Mouse (Mus musculus) layer of hippocampus, adult 11-12 months (tissue): ENCODE measurements around the gene Nme7.

Experiments
- DNase-seq: peaks from one replicate; pipeline ENCODE4 v3.0.0; 2022; ENCODE audit warnings: low spot score

The Nme7 gene

DNA sequence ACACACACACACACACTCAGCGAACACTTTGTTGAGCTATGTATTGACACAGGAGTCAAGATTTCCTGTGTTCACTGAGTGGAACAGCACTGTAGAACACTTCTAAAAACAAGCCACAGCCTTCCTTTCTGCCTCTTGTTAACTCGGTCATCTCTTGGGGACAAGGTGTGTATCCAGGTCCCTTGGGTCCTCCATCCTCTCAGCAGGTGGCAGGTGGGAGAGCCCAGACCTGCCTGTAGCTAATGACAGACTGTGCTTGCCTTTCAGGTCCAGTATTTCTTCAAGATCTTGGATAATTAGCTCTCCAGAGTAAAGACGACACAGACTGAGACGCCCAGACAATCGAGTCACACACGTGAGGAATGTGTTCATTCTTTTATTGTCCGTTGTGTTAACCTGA is 132.8 kb downstream of the Nme7 start:
- DNase-seq: no peak

DNA sequence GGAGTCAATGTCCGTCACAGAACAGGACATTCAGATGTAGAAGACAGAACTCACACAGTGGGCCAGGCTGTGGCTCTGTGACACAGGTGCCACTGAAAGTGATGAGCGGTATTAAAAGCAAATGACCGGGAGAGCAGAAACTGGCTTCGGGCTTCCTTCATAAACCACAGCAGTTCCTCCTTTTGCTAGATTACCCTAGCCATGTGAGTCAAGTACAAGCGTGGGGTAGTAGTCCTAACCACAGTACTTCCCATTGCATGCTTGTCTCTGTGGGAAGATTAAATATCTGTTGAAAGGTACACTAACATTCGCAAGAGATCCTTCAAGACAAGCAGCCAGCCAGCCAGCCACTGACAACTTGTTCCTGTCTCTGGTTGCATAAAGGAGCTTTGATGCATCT is 136.3 kb downstream of the Nme7 start:
- no peak for DNase-seq

DNA sequence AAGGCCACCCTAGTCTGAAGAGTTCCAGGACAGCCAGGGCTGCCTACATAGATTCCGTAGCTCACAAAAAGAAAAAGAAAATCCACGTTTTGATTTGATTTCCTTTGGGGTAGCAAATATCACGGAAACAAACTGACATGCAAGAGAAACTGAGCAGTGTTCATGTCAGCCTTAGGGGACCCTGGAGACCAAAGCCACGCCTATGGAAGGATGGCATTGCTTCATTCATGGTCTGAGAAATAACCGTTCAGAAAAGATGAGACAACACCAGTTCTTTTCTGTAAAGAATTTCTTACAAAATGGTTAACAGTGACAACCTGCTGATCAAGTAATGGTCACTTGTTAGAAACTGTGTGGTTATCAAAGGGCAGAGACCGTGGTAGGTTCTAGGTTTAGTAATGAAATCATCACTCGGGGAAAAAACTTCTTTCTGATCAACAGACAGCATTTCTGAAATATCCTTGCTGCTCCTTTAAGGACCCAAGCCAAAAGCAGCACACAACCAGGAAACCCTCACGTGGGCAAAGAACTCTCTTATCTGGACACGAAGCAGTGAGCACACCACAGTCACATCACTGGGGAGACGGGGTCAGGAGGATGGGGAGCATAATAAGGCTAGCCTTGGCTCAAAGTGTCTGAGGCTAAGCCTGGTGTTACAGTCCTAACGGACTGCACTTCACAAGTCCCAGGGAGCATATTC is 136.9 kb downstream of the Nme7 start:
- no peak for DNase-seq

DNA sequence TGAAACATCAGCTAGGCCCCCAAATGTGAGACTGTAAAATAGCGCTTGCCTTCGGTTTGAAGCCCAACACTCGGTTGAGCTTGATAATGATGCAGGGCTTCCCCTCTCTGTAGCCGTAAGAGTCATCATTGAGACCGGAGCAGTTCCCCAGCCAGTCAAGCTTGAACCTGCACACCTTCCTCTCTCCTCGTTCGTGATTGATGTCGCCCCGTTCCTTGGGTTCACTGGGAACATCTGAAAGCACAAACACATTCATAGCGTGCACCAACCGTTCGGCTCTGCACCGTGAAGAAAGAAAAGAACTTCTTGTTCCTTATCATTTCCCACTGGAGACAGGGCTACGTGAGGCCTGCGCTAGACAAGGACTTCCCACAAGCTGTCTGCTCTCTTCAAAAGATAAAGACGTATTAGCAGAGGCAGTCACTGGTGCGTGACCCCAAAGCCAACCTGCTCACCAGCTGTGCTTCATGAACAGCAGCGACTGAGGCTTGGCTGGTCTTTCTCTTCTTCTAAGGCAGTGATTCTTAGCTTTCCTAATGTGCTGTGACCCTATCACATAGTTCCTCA is 137.6 kb downstream of the Nme7 start:
- DNase-seq: no peak

DNA sequence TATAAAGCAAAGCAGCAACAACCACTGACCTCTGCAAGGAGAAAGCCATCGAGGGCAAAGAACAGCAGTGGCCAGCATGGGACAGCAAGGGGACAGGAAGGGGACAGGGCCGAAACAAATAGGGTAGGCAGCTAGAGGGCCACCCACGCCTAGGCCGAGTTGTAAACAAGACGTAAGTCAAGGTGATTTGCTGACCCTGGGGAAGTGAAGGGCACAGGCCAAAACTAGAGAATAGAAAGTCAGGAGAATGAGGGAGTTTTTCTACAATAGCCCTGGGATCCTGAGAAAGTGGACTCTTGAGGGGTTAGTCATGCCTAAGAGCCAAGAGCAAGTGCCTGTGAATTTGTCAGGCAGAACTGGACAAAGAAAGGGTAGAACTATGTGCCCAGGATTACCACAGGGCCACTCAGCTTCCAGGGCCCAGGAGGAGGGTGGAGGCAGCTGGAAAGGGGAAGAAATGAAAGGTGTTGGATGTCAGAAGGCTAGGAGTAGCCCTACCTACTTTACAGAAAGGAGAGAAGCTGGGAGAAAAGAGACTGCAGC is 141.8 kb downstream of the Nme7 start:
- no peak for DNase-seq

DNA sequence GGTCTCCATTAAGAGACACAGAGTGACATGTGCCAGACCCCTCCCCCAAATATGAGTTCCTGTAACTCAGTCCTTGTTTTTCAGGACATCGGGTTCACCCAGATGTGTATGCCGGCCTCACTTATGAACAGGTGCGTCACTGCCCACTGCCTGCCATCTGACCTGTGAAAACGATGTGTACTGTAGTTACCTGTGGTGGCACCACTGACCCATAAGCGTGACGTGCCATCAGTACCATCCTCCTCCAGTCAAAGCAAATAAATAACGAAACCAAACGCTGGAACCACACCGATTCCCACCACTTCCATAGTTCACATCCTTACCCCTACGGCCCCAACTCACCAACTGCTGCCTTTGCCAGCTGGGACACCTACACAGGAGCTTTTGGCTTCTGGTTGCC is 142.6 kb downstream of the Nme7 start:
- no peak for DNase-seq

DNA sequence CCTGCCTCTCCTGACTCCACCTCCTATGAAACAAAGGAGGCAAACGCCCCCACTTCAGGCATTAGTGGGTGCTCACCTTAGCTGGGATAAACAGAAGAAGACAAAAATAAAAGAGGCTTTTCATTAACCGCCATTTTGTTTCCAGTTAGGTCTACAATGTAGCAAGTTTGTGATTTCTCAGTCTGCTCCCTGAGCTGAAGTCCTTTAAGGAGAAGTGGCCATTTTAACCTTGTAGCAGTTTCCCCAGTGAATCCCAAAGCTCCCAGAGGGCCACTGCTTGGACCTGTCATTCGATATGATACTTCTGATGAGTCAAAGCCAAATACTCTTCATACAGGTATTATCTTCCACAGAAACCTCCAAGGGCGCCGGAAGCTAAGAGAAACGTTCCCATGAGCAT is 143.6 kb downstream of the Nme7 start:
- DNase-seq: no peak

DNA sequence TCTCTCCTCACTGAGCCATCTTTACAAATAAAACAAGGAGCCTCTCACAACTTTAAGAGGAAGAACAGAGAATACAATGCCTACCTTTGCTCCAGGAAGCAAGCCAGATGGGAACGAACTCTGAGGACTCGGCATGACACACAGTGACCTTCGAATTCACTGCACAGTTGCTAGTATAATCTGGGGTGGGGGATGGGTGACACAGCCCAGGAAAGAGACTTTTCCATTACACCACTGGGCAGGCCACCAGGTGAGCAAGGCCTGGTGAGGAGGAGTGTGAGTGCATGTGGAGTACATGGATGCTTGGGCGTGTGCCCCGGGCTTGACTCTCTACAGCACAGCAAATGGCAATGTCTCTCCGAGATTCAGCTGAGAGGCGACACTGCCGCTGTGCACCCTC is 145.7 kb downstream of the Nme7 start:
- no peak for DNase-seq

DNA sequence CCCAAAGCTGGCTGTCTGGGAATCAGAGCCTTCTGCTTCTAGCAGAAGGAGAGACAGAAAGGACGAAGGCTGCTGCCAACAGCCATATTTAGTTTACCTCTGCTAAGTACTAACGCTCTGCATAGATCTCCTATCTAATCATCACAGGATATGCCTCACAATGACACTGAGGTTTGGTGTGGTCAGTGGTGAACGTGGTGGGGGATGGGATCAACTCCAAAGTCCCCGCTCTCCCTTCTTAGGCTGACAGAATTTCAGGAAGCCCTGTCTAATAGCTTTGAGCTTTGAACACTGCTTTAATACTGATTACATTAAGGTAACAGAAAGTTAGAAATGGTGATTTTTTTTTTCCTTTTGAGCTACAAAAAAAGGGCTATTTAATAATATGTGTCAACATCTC is 146.3 kb downstream of the Nme7 start:
- DNase-seq: no peak

DNA sequence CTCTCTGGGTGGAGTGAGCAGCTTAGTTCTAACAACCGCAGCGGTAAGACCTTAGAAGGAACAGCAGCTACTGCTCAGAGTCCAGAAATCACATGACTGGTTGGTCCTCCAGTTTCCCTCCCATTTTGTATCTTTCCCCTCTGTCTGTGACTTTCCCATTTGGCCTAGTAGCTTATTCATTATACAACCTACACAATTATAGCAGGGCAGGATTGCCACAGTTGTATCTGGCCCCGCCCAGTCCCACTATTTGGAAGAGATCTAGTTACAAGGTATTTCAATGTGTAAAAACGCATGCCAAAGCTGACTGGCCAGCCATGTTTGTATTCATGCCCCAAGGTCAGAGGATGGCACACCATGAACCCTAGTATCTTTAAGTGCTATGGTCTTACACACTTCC is 146.7 kb downstream of the Nme7 start:
- no peak for DNase-seq

DNA sequence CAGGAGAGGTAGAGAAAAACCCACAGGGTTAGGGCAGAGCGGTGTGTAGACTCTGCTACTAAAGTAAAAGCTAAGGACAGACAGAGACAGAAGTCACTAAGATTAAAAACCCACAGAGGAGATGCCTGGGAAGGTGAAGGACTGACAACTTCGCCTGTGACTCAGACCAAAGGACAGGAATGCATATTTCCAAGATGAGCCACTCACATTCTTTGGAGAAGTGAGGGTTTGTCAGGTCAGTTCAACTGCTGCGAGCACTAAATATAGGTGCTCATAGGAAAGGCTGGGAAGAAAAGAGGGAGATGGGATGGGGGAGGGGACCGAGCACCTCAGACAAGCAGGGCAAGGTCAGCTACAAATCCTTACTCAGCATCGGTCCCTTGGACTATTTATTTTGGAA is 147.4 kb downstream of the Nme7 start:
- no peak for DNase-seq

DNA sequence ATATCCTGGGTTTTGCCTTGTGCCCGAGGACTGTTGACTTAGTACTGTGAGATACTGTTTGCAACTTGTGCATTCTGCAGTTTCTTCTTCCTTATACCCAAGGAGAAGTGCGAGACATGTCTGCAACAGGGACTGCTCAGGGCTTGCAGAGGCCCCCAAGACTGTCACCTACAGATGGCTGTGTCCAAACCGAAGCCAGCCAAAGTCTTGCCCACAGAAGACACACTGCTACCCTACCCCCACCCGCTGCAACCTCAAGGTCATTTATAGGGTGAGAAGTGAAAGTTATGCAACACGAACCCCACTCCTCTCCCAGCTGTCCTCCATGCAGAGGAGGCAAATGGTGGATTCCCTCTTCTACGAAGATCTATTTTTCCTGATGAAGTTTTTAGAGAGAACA is 148.7 kb downstream of the Nme7 start:
- no peak for DNase-seq

DNA sequence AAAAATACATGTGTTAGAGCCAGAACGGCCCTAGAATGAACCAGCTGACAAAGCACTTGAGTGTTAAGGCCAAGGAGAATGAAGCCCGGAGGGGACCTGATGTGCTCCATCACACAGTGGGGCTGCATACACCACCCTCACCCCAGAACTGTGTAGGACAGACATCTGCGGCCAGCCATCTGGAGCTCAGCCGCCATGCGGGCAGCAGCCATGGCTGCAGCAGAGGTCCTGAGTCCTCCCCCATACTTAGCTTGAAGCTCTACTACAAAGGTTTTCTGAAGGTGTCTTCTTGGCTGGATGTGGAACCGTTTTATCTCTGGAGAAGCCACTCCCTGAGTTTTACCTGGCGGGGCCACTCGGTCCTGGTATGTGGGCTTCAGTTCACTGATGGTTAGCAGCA is 149.2 kb downstream of the Nme7 start:
- DNase-seq: no peak

DNA sequence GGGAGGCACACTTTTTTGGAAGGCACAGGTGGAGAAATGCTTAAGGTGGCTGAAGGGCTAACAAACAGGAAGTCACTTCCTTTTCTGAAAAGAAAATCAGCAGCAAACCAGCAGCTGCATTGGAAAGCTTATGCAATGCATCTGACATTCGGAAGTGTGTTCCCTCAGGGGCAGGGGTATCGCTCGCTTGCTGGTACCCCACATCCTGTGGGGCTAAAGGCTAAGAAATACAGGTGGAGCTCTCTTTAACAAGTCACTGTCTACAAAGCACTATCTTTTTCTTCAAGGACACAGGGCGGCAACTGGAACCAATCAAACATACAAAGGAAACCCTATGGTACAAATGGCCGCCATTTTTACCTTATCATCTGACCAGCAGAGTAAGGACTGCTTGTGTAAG is 149.8 kb downstream of the Nme7 start:
- DNase-seq: no peak

DNA sequence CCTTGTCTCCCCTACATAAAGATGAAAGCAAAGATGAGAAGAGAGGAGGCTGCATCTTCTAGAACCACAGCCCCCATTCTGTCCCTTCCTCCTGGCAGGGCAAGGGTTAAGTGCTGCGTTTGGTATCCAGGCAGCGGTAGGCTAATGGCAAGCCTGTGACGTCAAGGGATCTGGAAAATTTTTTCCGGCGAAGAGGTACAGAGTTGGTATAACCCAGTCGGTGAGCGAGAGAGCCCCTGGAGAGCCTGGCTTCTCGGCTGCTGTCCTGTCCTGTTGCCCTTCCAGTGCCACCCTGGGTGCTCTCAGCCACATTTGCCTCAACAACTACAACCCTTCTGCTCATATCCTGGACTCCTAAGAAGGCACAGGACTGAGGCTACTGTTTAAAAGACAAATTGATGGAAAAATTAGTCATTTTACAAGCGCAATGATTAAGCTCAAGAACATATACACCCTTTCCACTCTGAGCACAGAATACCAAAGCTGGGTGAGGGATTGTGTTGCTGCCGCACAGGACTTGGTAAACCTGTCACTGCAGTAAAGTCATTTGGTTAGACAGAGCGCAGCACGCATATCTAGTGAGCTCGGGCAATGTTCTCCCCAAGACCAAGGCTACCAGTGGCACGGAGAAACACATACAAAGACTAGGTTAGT is 151.0 kb downstream of the Nme7 start:
- DNase-seq: peak; percentile 75

DNA sequence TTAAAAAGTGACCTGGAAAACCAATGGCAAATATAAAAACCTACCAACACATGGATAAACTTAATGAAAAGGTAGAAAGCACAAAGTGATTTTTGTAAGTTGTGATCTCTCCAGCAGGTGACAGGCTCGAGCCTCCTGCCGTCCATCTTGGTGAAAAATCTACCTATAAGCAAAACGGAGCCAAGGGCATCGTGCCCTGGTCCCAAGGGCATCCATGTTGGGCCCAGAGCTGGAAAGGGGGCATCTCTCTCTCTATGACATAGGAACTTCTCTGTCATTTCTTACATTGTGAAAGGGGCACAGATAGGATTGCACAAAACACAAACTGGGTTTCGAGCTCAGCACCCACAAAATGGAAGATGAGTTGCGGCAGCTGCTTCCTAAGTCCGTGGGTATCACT is 151.7 kb downstream of the Nme7 start:
- DNase-seq: no peak

DNA sequence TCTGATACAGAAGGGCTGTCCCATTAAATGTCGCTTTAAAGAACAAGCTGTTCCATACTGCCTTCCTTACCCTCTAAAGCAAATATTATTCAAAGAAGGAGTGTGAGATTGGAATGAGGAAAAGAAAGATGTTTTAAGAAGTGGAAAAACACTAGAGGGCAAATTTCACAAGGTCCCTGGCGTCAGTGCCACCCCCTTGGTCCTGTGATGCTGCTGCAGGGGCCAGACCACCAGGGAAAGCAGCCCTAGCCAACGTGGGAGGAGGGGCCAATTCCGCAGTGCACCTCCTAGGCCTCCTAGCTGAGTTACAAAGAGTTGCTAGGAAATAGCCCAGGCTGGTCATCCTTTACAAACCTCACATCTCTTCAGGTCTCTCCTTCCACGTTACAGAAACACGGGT is 152.1 kb downstream of the Nme7 start:
- no peak for DNase-seq

DNA sequence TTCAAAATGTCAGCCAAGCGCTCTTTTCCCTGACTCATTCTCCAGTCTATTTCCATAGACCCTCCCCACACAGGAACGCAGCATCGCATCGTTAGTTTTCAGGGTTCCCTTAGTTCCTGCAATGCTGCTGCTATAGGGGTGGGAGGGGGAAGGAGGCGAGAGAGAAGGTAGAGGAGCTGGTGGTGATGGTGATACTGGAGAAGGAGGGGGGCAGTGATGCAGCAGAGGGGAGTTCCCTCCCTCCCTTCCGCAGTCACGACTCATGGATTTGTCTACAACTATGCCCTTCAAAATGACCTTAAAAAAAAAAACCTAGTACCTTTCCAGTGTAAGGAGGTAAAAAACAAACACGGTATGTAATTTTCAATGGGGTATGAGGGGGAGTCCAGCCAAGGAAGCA is 152.8 kb downstream of the Nme7 start:
- DNase-seq: no peak

DNA sequence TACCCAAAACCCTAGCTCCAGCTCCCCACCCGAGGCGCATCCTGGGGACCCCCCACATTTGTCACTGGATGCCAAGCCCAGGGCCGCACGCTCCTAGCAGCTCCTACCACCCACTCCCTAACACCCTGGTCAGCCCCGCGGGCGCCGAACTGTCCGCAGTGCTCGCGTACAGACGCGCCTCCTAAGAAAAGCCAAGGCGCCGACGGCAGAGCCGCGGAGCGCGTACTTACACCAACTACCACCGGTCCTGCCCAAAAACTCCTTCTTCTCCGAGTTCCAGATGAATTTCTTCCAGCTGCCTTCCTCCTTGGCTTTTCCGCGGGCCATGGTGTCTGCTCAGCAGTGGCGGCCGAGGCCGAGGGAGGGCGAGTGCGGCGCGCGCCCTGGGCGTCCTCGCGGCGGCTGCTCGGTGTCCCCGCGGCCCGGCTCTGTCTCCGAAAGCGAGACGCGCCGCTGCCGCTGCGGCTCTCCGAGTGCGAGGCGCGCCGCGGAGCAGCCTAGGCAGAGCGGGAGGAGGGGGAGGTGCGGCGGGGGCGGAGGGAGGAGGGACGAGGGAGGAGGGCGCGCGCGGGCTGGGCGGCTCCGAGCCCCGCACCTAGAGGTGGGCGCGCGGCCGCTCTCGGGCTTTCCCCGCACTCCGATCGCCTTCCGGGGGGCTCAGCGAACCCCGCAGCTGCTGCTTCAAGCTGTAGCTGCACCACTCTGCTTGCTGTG is 153.8 kb downstream of the Nme7 start:
- peak; percentile 58 for DNase-seq

DNA sequence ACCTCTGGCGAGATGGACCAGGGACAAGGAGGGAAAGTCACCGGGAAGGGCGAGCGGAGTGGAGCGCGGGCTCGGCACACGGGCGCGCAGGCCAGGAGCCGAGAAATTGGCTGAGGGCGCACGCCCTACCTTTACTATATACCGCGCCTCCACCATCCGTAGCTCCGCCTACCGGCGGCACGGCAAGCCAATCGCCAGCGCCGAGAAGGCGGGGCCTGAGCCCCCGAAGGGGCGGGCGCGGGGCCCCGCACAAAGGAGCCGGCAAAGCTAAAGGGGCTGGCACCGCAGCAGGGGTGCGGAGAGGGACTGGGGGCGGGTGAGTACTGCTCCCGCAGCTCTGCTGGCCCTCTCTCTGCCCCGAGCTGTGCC is 154.3 kb downstream of the Nme7 start, which contains the start of gene Atp1b1:
Gene Atp1b1, minus strand, starts transcription at position 111 of the 369 bp plus-strand sequence.
- DNase-seq: peak; percentile 84

DNA sequence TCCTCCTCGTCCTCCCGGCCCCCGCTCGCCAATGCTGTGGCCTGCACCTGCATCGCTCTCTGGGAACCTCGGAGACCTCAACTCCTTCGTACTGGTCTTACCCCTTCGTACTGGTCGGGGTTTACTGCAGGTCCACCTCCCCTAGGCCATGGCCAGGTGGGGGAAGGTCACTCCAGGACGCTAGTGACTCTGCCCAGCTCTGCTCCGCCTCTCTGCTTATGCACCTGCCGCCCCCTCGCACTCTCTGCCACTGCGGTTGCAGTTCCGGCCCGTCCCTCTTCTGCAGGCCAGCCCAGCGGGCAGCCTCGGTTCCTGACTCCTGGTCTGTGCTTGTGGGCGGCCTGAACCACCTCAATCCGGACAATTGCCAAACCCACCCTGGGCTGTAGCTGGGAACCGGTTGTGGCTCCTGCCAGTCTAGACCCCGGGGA is 154.7 kb downstream of the Nme7 start:
- no peak for DNase-seq

DNA sequence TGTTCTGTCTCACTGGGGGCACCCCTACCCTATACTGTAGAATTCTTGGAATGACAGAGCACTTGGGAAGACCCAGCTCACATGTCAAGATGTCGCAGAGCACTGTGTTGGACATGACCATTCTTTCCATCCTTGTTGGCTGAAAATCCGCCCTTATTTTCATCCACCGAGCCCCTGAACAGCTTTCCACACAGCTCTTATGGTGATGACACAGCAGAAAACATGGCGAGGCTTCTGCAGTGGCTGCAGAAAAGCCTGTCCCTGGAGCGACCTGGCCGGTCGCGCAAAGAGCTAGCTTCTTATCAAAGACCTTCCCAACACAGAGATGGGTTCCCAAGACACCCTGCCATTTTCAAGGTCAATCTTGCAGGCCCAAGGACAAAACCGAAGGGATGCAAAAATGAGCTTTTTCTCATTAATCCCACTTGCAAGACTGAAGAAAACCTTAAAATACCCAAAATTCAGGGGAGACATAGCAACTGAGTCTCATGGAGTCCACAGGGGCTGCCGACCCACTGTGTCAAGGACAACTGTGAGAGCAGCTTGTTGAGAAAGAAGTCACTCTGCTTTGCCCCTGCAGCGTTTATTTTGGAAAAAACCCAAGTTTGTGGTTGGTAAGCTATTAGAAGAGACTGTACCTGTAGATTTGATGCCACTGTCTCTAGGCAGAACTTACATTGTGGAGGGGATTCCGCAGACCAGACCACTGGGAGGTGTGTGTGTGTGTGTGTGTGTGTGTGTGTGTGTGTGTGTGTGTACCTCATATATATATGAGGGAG is 155.4 kb downstream of the Nme7 start:
- no peak for DNase-seq
